Mouse (Mus musculus): Measurements from ENCODE around the gene D17H6S53E.

DNA sequence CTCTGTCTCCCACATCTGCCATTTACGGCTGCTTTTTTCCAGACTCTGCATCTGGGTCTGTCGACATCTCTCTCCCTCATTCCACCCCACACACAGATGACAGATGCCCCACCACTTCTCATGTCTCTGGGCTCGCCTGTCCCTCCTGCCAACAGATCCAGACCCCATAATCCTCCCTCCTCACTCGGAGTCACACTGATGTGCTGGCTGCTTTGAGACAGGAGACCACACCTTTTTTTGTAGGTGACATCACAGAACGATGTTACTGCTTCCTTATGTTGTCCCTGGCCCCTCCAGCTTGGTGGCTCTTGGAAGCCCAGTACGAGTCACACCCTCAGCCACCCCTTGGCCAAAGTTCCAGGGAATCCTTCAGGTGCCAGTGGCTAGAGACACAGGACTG, 45.9 kb upstream of the D17H6S53E start:
- TF ChIP-seq CTCF (IDR thresholded peaks at IDR 0.05; ENCODE audit: control insufficient read depth, insufficient read depth, insufficient replicate concordance, low read depth, low read length) (no peak), POLR2A (IDR thresholded peaks at IDR 0.05; ENCODE audit: control insufficient read depth, low read depth, low read length) (no peak)

Measured in testis, adult 2 months (tissue).